Mouse (Mus musculus) B cell, adult 2 months (primary cell): Measurements from ENCODE around the gene Sptlc2.

Experiments used
- DNase-seq, 2 experiments: peaks; one replicate each; pipeline ENCODE4 v3.0.0; 2022

The Sptlc2 gene

GRCm38 (mm10) chr12:87388122-87388774 is at the start of gene Sptlc2:
TSS of gene Sptlc2 (minus strand) at chr12:87388355.
- peak; percentile 97 to 98 for DNase-seq

DNA sequence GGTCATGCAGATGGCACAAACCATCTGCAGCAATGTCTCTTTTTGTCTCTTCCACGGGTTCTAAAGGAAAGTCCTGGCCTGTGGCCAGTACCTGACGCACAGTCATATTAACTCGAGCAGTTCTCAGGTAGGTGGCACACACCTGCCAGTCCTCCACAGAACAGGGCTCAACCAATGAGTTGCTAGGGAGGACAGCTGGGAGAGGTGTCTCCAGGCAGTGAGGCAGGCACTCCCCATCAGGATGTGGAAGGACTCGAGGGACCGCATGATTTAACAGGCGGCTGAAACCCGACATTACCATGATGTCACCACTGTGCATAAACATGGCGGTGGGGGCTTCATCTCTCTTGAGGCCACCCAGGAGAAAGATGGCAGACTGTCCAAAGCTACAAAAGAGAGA is 40.7 kb upstream of the Sptlc2 start:
- DNase-seq, result no peak

DNA sequence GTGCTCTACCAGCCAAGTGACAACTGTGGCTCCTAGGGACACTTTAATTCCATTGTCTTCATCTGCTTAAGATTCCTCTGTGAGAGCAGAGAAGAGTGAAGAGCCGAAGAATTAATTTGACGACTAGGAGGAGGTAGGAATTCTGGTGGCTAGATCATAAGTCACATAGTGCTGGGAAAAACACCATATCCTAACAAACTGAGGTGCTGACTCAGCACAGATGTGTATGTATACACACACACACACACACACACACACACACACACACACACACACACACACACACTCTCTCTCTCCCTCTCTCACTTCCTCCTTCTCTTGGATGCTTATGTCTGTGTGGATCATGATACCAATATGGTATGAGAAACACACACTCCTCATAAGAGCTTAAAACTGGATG is 40.1 kb upstream of the Sptlc2 start:
- DNase-seq, result no peak

DNA sequence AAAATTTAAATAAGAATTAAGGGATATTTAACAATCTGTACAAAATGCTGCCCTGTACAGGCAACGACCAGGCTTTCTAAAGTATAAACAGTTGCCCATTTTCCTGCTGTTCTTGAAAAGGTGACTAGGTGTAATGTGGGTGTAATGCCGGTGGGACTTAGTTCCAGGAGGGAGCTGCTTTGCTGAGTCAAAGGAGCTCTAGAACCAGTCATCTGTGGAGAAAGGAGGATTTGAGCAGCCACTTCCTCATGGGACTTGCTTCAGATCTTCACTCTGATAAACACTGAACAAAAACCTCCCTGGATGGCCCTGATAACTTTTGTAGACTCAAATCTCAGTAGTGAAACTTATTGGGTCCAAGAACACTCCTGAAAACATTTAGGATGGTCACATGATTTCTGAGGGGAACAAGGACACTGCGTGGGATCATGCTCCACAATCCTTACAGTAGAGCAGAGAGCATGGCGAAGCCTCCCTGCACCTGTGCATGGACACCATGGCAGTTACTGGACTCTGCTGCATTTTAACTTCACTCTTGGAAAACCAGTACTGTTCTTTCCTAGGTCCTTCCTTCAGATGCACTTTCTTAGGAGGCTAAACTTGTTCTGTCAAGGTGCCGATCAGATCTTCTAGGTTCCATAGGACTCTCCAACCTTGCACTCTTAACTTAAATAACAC is 38.3 kb upstream of the Sptlc2 start:
- DNase-seq, result no peak

GRCm38 (mm10) chr12:87424516-87424915 is 36.4 kb upstream of the Sptlc2 start:
- DNase-seq, result no peak

- DNase-seq, result no peak
Observed at GRCm38 (mm10) chr12:87423700-87424099, 35.5 kb upstream of the Sptlc2 start.

GRCm38 (mm10) chr12:87421708-87422507 is 33.8 kb upstream of the Sptlc2 start:
- no peak for DNase-seq

DNA sequence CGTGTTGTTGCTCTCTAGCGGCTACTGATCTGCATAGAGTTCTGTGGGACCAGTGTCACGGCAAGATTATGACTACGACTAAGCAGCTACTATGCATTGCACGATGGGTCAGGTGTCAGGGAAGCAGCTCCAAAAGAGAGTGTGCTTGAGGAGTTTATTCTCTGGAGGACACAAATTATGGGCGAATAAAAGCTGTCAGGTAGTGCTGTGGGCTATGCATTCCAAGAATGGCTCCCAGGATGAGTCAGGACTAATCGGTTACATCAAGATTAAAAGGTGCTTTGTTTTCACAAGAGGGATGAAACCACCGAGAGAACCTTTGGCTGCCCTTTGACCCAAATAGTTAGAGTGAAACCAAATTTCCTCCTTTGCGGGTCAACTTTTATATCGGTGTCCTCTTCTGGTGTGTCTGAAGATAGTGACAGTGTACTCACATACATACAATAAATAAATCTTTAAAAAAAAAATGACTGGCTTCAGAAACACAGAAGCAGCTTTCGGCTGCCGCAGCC is 31.9 kb upstream of the Sptlc2 start:
- no peak for DNase-seq

- no peak for DNase-seq
Observed at GRCm38 (mm10) chr12:87418921-87419320, 30.8 kb upstream of the Sptlc2 start.

GRCm38 (mm10) chr12:87416690-87417089 is 28.5 kb upstream of the Sptlc2 start:
- DNase-seq, result peak; percentile 58 to 59

DNA sequence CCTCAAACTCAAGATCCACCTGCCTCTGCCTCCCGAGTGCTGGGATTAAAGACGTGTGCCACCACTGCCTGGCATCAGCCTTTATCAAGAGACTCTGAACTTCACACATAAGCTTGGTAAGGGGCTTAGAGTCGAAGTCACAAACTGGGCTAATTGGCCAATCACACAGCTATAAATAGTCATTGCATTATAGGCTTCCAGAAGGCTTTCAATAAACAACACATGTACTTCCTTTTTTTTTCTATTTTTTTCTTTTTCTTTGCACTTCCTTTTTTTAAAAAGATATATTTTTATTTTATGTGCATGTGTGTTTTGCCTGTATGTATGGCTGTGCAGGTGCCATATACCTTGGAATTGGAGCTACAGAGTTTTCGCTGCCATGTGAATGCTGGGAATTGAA is 27.2 kb upstream of the Sptlc2 start:
- DNase-seq, result no peak

DNA sequence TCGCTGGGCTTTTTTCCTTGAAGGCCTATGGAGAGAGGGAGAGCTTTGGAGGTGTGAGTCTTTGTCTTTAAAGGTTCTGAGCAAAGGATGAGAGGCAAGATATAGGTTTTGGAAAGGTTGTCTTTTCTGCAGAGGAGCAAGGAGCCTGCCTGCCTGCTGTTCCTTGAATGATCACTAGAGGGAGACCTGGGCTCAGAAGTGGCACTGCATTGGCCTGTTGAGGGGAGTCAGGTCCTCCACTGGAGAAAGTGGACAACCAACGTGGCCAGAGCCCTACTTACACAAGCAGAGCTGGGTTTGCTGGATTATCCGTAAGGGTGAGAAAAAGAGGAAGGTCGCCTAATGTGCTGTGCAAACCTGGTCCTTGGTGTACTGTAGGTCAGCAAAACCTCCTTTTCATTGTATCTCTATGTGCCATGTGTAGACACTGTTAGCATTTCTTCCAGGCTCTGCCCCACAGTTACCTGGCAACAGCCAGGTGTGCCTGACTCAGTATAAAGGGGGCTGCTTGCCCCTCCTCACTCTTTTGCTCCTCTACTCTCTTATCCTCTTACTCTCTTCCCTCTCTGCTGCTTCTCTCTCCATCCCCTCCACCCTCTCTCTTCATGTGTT is 25.1 kb upstream of the Sptlc2 start:
- DNase-seq, result peak; percentile 74 to 77

- no peak for DNase-seq
Observed at GRCm38 (mm10) chr12:87410999-87411398, 22.8 kb upstream of the Sptlc2 start.

DNA sequence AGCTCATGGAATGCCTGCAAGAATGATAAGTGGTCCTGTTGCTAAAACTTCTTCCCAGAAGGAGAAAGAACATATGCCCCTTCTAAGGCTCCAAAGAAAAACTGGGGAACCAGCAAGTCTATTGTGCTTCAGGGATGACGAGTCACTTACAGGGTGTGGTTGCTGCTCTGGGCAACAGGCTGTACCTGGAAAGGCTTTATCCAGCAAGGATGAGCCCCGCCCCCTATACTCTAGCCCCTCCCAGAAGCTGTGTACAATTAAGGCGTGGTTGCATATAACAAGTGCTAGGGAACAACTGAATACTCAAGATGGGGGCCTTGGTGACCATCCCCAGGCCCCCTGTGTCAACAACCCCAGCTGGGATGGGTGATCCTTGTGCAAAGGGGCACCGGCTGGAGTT is 21.0 kb upstream of the Sptlc2 start:
- DNase-seq, result no peak

GRCm38 (mm10) chr12:87407869-87408605 is 19.9 kb upstream of the Sptlc2 start:
- no peak for DNase-seq

DNA sequence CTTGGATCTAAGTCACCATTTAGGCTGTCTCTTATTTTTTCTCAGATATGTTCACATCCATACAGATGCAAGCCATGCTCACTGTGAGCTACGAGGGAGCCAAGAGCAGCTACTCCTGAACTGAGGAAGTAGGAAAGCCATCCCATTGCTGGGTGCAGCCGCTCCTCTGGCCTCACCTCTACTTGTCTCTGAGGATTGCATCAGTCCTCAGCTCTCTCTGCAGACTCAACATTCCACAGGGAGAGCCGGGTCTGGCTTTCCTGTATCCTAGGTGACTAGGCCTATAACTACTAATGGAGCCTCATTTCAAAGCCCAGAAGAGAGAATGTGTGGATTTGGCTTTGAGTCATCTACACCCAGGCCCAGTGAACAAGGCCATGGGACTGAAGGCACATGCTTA is 17.6 kb upstream of the Sptlc2 start:
- no peak for DNase-seq

- DNase-seq, result no peak
Observed at GRCm38 (mm10) chr12:87405165-87405564, 17.0 kb upstream of the Sptlc2 start.

DNA sequence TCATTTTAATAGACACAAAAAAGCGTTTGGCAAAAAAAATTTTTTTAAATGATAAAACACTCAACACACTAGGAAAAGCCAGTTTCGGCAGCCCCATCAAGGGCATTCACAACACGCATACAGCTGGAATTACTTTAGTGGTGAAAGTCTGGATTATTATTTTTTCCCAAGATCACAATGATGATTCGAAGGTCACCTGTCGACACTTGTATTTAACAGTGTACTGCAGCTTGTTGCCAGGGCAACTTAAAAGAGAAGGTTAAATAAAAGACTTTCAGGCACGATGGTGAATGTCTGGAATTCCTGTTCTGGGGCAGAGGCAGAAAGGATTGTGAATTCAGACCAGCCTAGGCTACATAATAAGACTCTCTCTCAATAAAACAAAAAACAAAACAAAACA is 13.7 kb upstream of the Sptlc2 start:
- DNase-seq, result no peak

GRCm38 (mm10) chr12:87399119-87399819 is 11.1 kb upstream of the Sptlc2 start:
- no peak for DNase-seq

DNA sequence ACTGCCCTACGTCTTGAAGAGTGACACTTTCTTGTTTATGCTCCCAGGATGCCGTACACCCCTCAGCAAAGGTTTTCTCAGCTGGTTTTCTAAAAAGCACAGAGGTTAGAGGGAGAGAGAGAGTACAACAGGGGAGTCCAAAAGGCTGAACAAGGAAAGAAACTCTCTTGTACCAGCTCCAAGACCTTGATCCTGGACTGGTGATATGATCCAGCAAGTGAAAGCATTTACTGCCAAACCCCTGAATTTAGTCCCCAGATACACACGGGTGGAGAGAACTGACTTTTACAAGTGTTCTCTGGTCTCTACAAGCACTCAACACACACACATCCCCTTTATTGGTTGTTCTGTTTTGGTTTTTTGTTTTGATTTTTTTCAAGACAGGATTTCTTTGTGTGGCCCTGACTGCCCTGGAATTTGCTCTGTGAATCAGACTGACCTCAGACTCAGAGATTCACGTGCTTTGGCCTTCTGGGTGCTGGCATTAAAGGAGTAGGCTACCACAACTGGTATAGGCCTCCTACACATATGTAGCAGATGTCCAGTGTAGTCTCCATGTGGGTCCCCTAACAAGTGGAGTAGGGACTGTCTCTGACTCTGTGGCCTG is 9.8 kb upstream of the Sptlc2 start:
- DNase-seq, result no peak

DNA sequence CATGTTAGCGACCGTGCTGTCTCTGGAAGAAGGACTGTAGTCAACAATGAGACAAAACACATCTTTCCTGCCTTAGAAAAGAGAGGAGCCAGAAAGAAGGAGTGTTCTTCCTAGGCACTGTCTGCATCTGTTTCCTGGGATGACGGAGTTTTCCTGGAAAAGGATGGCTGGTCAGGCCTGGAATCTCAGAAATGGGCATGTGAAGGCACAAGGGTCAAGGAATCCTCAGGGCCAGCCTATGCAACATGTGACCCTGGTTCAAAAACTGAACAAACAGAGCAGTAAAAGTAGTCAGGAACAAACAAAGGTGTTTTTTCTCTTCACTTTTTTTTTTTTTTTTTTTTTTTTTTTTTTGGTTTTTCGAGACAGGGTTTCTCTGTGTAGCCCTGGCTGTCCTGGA is 9.0 kb upstream of the Sptlc2 start:
- no peak for DNase-seq
